Comparison of ENCODE assay signal across 17 mouse cellular contexts in genomic region chr3:48586145-48586544, GRCm38 (mm10).
A peak's percentile ranks its signal among the peaks of the same experiment; 100 is the strongest.
DNase-seq lines count a peak whose midpoint lies in the region; ATAC-seq and TF ChIP-seq lines count a peak whose summit lies in the region.
"Had no signal": no experiment of that assay in that cellular context is flagged by ENCODE, and none has a peak within 500 bp of the region (broad histone marks: within the 10 kb centered on the region; RNA-seq: fewer than 3 reads in every experiment).

No protein-coding gene starts in this region.

- H3K79me2 ChIP-seq in liver, adult 2 months (ENCODE audit: control insufficient read depth, insufficient read depth, low read length), result no peaks in the 10 kb centered on the region

- H3K9ac ChIP-seq in forebrain, embryonic 11.5 days (ENCODE audit: low read length), result no peak overlapping the region
- H3K9ac ChIP-seq in liver, adult 2 months (ENCODE audit: low read depth, low read length), result no peak overlapping the region
- H3K9ac ChIP-seq in forebrain, embryonic 15.5 days (replicated peaks), result no peak overlapping the region
- no peak overlapping the region for H3K9ac ChIP-seq in liver, embryonic 16.5 days (ENCODE audit: low read depth, low read length)
- H3K9ac ChIP-seq: embryonic facial prominence, embryonic 15.5 days; lung, embryonic 15.5 days had no signal

- DNase-seq in forebrain, embryonic 11.5 days (ENCODE audit: low spot score), result no peak
- no peak for DNase-seq in forebrain, embryonic 10.5 days (ENCODE audit: extremely low spot score, low spot score)
- peak; percentile 97 for DNase-seq in liver, adult 2 months (ENCODE audit: extremely low read depth, low read depth, low spot score)
- DNase-seq in liver, result no peak
- DNase-seq in right cerebral cortex, postnatal 4 days, result no peak
- DNase-seq: adrenal gland, postnatal 10 days; cerebellum, postnatal 25 days; heart, postnatal 10 days; right cerebral cortex, adult 18-20 months; thymus, postnatal 4 days had no signal

- H3K4me1 ChIP-seq in forebrain, embryonic 11.5 days (replicated peaks; ENCODE audit: control insufficient read depth, insufficient read depth, low read length), result no peaks in the 10 kb centered on the region
- peaks cover 8% of the 10 kb centered on the region for H3K4me1 ChIP-seq in forebrain, embryonic 10.5 days
- H3K4me1 ChIP-seq in liver, adult 2 months (ENCODE audit: control insufficient read depth, insufficient read depth, low read length), result peaks cover 6% of the 10 kb centered on the region
- no peaks in the 10 kb centered on the region for H3K4me1 ChIP-seq in forebrain, embryonic 15.5 days
- H3K4me1 ChIP-seq in liver, embryonic 16.5 days (ENCODE audit: control insufficient read depth, low read depth, low read length), result no peaks in the 10 kb centered on the region
- H3K4me1 ChIP-seq: embryonic facial prominence, embryonic 15.5 days; lung, embryonic 15.5 days had no signal

- 22% methylated on average over 1 of the region's 1 CpGs for WGBS in forebrain, embryonic 11.5 days
- WGBS in forebrain, embryonic 10.5 days, result 27% methylated on average over 1 of the region's 1 CpGs
- whole genome bisulfite sequencing in liver, adult 2 months, result 9% methylated on average over 1 of the region's 1 CpGs
- 15% methylated on average over 1 of the region's 1 CpGs for WGBS in forebrain, embryonic 15.5 days
- 11% methylated on average over 1 of the region's 1 CpGs for WGBS in liver, embryonic 16.5 days (ENCODE audit: insufficient replicate concordance)

- TF ChIP-seq CTCF in liver, adult 2 months (IDR thresholded peaks at IDR 0.05; ENCODE audit: low read depth, low read length), result no peak

- no peaks in the 10 kb centered on the region for H3K9me3 ChIP-seq in forebrain, embryonic 11.5 days (ENCODE audit: control insufficient read depth, low read length)
- H3K9me3 ChIP-seq in forebrain, embryonic 10.5 days, result no peaks in the 10 kb centered on the region
- no peaks in the 10 kb centered on the region for H3K9me3 ChIP-seq in forebrain, embryonic 15.5 days
- no peaks in the 10 kb centered on the region for H3K9me3 ChIP-seq in liver, embryonic 16.5 days (replicated peaks; ENCODE audit: control insufficient read depth, low read length)
- H3K9me3 ChIP-seq: embryonic facial prominence, embryonic 15.5 days; lung, embryonic 15.5 days had no signal

- H3K36me3 ChIP-seq in forebrain, embryonic 11.5 days (ENCODE audit: control insufficient read depth, insufficient read depth, low read length), result no peaks in the 10 kb centered on the region
- H3K36me3 ChIP-seq in forebrain, embryonic 10.5 days (replicated peaks), result no peaks in the 10 kb centered on the region
- H3K36me3 ChIP-seq in liver, adult 2 months (ENCODE audit: control insufficient read depth, insufficient read depth, low read length), result no peaks in the 10 kb centered on the region
- no peaks in the 10 kb centered on the region for H3K36me3 ChIP-seq in forebrain, embryonic 15.5 days
- no peaks in the 10 kb centered on the region for H3K36me3 ChIP-seq in liver, embryonic 16.5 days (ENCODE audit: control insufficient read depth, insufficient read depth)
- H3K36me3 ChIP-seq: embryonic facial prominence, embryonic 15.5 days; lung, embryonic 15.5 days had no signal

- no peak overlapping the region for H3K4me3 ChIP-seq in forebrain, embryonic 11.5 days (ENCODE audit: low read depth, low read length)
- H3K4me3 ChIP-seq in forebrain, embryonic 10.5 days, result no peak overlapping the region
- no peak overlapping the region for H3K4me3 ChIP-seq in liver, adult 2 months (ENCODE audit: insufficient read depth, low read depth, low read length)
- H3K4me3 ChIP-seq in forebrain, embryonic 15.5 days, result no peak overlapping the region
- H3K4me3 ChIP-seq in liver, embryonic 16.5 days (ENCODE audit: low read depth, low read length), result no peak overlapping the region
- H3K4me3 ChIP-seq: embryonic facial prominence, embryonic 15.5 days; layer of hippocampus, adult 2 months; lung, embryonic 15.5 days had no signal

- ATAC-seq in forebrain, embryonic 11.5 days (replicated peaks; ENCODE audit: low FRiP score), result peak; percentile 43
- 0 out of 2 replicates have a peak, but pooled peaks have one; percentile 41 for ATAC-seq in forebrain, embryonic 15.5 days (replicated peaks)
- ATAC-seq in liver, embryonic 16.5 days (ENCODE audit: low read depth), result peak; percentile 58
- ATAC-seq in cerebellum, adult (ENCODE audit: insufficient number of reproducible peaks, low FRiP score, low TSS enrichment), result no peak
- ATAC-seq: hindbrain, postnatal 0 days had no signal

- H3K27ac ChIP-seq in forebrain, embryonic 11.5 days (ENCODE audit: low read depth, low read length), result no peak overlapping the region
- H3K27ac ChIP-seq in forebrain, embryonic 10.5 days, result no peak overlapping the region
- no peak overlapping the region for H3K27ac ChIP-seq in liver, adult 2 months (replicated peaks; ENCODE audit: insufficient read depth, low read depth, low read length)
- no peak overlapping the region for H3K27ac ChIP-seq in forebrain, embryonic 15.5 days (replicated peaks)
- H3K27ac ChIP-seq in liver, embryonic 16.5 days (ENCODE audit: low read length), result no peak overlapping the region
- H3K27ac ChIP-seq: embryonic facial prominence, embryonic 15.5 days; hindbrain, postnatal 0 days; layer of hippocampus, adult 2 months; lung, embryonic 15.5 days had no signal

- TF ChIP-seq POLR2A in liver, adult 2 months (IDR thresholded peaks at IDR 0.05; ENCODE audit: extremely low read depth, insufficient read depth, low read length), result no peak

- H3K4me2 ChIP-seq in forebrain, embryonic 11.5 days (ENCODE audit: low read depth, low read length, severe bottlenecking), result no peak overlapping the region
- no peak overlapping the region for H3K4me2 ChIP-seq in forebrain, embryonic 15.5 days (replicated peaks)
- no peak overlapping the region for H3K4me2 ChIP-seq in liver, embryonic 16.5 days (ENCODE audit: low read depth, low read length)
- H3K4me2 ChIP-seq: embryonic facial prominence, embryonic 15.5 days; lung, embryonic 15.5 days had no signal

- H3K27me3 ChIP-seq in forebrain, embryonic 11.5 days (ENCODE audit: control insufficient read depth, insufficient read depth, low read length), result no peaks in the 10 kb centered on the region
- no peaks in the 10 kb centered on the region for H3K27me3 ChIP-seq in forebrain, embryonic 10.5 days (ENCODE audit: poor library complexity, severe bottlenecking)
- no peaks in the 10 kb centered on the region for H3K27me3 ChIP-seq in liver, adult 2 months (ENCODE audit: control insufficient read depth, insufficient read depth, low read length)
- H3K27me3 ChIP-seq in forebrain, embryonic 15.5 days, result no peaks in the 10 kb centered on the region
- H3K27me3 ChIP-seq in liver, embryonic 16.5 days (ENCODE audit: control insufficient read depth, insufficient read depth, low read depth, low read length), result no peaks in the 10 kb centered on the region
- H3K27me3 ChIP-seq: embryonic facial prominence, embryonic 15.5 days; lung, embryonic 15.5 days had no signal
